Mouse (Mus musculus): ENCODE measurements around the gene Keg1. TPM values are rescaled to one million over a fixed set of nuclear protein-coding genes. Genes with fewer than 3 reads are reported as not detected.
"Not testable (repeated sequence)": the region's sequence is repeated elsewhere in the genome, so short reads cannot be mapped to it uniquely, and the experiment has no call there.

The Keg1 gene
- polyA plus RNA-seq, 1 experiment = not detected

- TF ChIP-seq GATA1 (IDR thresholded peaks at IDR 0.05; ENCODE audit: low read length) (no peak), TAL1 (IDR thresholded peaks at IDR 0.05; ENCODE audit: low read length) (no peak)
- H3K9me3 ChIP-seq (ENCODE audit: control insufficient read depth, low read length) = no peaks in the 10 kb centered on the region
- no peaks in the 10 kb centered on the region for H3K4me1 ChIP-seq (ENCODE audit: control insufficient read depth)
- H3K4me3 ChIP-seq (replicated peaks) = no peak overlapping the region
- H3K36me3 ChIP-seq (ENCODE audit: control insufficient read depth) = no peaks in the 10 kb centered on the region
- H3K27me3 ChIP-seq (ENCODE audit: control insufficient read depth) = no peaks in the 10 kb centered on the region
These were observed 12.9 kb downstream of the Keg1 start for GRCm38 (mm10) chr19:12708458-12708857.

- Histone ChIP-seq H3K4me3 (replicated peaks) (no peak overlapping the region), H3K27me3 (ENCODE audit: control insufficient read depth) (no peaks in the 10 kb centered on the region), H3K9me3 (ENCODE audit: control insufficient read depth, low read length) (no peaks in the 10 kb centered on the region), H3K36me3 (ENCODE audit: control insufficient read depth) (no peaks in the 10 kb centered on the region), H3K4me1 (ENCODE audit: control insufficient read depth) (no peaks in the 10 kb centered on the region)
- TF ChIP-seq GATA1 (IDR thresholded peaks at IDR 0.05; ENCODE audit: low read length) = no peak
These were observed 13.4 kb downstream of the Keg1 start for GRCm38 (mm10) chr19:12708986-12709385.

GRCm38 (mm10) chr19:12719189-12719588, 23.6 kb downstream of the Keg1 start:
- Histone ChIP-seq H3K27me3 (ENCODE audit: control insufficient read depth) (no peaks in the 10 kb centered on the region), H3K9me3 (ENCODE audit: control insufficient read depth, low read length) (no peaks in the 10 kb centered on the region), H3K4me3 (replicated peaks) (no peak overlapping the region), H3K36me3 (ENCODE audit: control insufficient read depth) (no peaks in the 10 kb centered on the region), H3K4me1 (ENCODE audit: control insufficient read depth) (no peaks in the 10 kb centered on the region)
- TF ChIP-seq GATA1 (IDR thresholded peaks at IDR 0.05; ENCODE audit: low read length) = no peak
- no peak for TF ChIP-seq TAL1 (IDR thresholded peaks at IDR 0.05; ENCODE audit: low read length)

- Histone ChIP-seq H3K9me3 (ENCODE audit: control insufficient read depth, low read length) (no peaks in the 10 kb centered on the region), H3K4me1 (ENCODE audit: control insufficient read depth) (no peaks in the 10 kb centered on the region), H3K36me3 (ENCODE audit: control insufficient read depth) (no peaks in the 10 kb centered on the region), H3K27me3 (ENCODE audit: control insufficient read depth) (no peaks in the 10 kb centered on the region), H3K4me3 (replicated peaks) (no peak overlapping the region)
- TF ChIP-seq TAL1 (IDR thresholded peaks at IDR 0.05; ENCODE audit: low read length) (no peak), GATA1 (IDR thresholded peaks at IDR 0.05; ENCODE audit: low read length) (no peak)
These were observed 24.9 kb downstream of the Keg1 start for GRCm38 (mm10) chr19:12720463-12720862.

GRCm38 (mm10) chr19:12720919-12721318, 25.3 kb downstream of the Keg1 start:
- H3K36me3 ChIP-seq (ENCODE audit: control insufficient read depth); H3K9me3 ChIP-seq (ENCODE audit: control insufficient read depth, low read length); H3K4me1 ChIP-seq (ENCODE audit: control insufficient read depth); H3K4me3 ChIP-seq (replicated peaks); H3K27me3 ChIP-seq (ENCODE audit: control insufficient read depth): not testable (repeated sequence)

GRCm38 (mm10) chr19:12721596-12721995, 26.0 kb downstream of the Keg1 start:
- H3K4me3 ChIP-seq (replicated peaks); H3K4me1 ChIP-seq (ENCODE audit: control insufficient read depth); H3K36me3 ChIP-seq (ENCODE audit: control insufficient read depth); H3K9me3 ChIP-seq (ENCODE audit: control insufficient read depth, low read length); H3K27me3 ChIP-seq (ENCODE audit: control insufficient read depth): not testable (repeated sequence)

GRCm38 (mm10) chr19:12722308-12722707, 26.7 kb downstream of the Keg1 start:
- H3K4me1 ChIP-seq (ENCODE audit: control insufficient read depth) = no peaks in the 10 kb centered on the region
- H3K36me3 ChIP-seq (ENCODE audit: control insufficient read depth) = no peaks in the 10 kb centered on the region
- TF ChIP-seq GATA1 (IDR thresholded peaks at IDR 0.05; ENCODE audit: low read length) = no peak
- no peak for TF ChIP-seq TAL1 (IDR thresholded peaks at IDR 0.05; ENCODE audit: low read length)
- H3K4me3 ChIP-seq (replicated peaks) = no peak overlapping the region
- no peaks in the 10 kb centered on the region for H3K9me3 ChIP-seq (ENCODE audit: control insufficient read depth, low read length)
- no peaks in the 10 kb centered on the region for H3K27me3 ChIP-seq (ENCODE audit: control insufficient read depth)

GRCm38 (mm10) chr19:12725851-12726250, 30.3 kb downstream of the Keg1 start:
- no peaks in the 10 kb centered on the region for H3K9me3 ChIP-seq (ENCODE audit: control insufficient read depth, low read length)
- no peaks in the 10 kb centered on the region for H3K4me1 ChIP-seq (ENCODE audit: control insufficient read depth)

GRCm38 (mm10) chr19:12731036-12731435, 35.5 kb downstream of the Keg1 start:
- TF ChIP-seq TAL1 (IDR thresholded peaks at IDR 0.05; ENCODE audit: low read length) (no peak), GATA1 (IDR thresholded peaks at IDR 0.05; ENCODE audit: low read length) (no peak)
- Histone ChIP-seq H3K4me1 (ENCODE audit: control insufficient read depth) (no peaks in the 10 kb centered on the region), H3K27me3 (ENCODE audit: control insufficient read depth) (no peaks in the 10 kb centered on the region), H3K36me3 (ENCODE audit: control insufficient read depth) (no peaks in the 10 kb centered on the region), H3K4me3 (replicated peaks) (no peak overlapping the region), H3K9me3 (ENCODE audit: control insufficient read depth, low read length) (no peaks in the 10 kb centered on the region)

More at GRCm38 (mm10) chr19:12725851-12726250, 30.3 kb downstream of the Keg1 start:
- TF ChIP-seq GATA1 (IDR thresholded peaks at IDR 0.05; ENCODE audit: low read length) (no peak), TAL1 (IDR thresholded peaks at IDR 0.05; ENCODE audit: low read length) (no peak)
- Histone ChIP-seq H3K4me3 (replicated peaks) (no peak overlapping the region), H3K27me3 (ENCODE audit: control insufficient read depth) (no peaks in the 10 kb centered on the region), H3K36me3 (ENCODE audit: control insufficient read depth) (no peaks in the 10 kb centered on the region)

GRCm38 (mm10) chr19:12731950-12732349, 36.4 kb downstream of the Keg1 start:
- Histone ChIP-seq H3K36me3 (ENCODE audit: control insufficient read depth) (no peaks in the 10 kb centered on the region), H3K4me1 (ENCODE audit: control insufficient read depth) (no peaks in the 10 kb centered on the region), H3K4me3 (replicated peaks) (no peak overlapping the region), H3K27me3 (ENCODE audit: control insufficient read depth) (no peaks in the 10 kb centered on the region), H3K9me3 (ENCODE audit: control insufficient read depth, low read length) (no peaks in the 10 kb centered on the region)
- no peak for TF ChIP-seq TAL1 (IDR thresholded peaks at IDR 0.05; ENCODE audit: low read length)
- no peak for TF ChIP-seq GATA1 (IDR thresholded peaks at IDR 0.05; ENCODE audit: low read length)

All from erythroblast, embryonic 14.5 days (primary cell).